Mouse (Mus musculus) frontal cortex, postnatal 25 days (tissue): ENCODE results near the gene Fads1.

Experiments
- DNase-seq, 2 experiments: peaks; one replicate each; pipeline ENCODE4 v3.0.0; 2022; ENCODE audit warnings: low spot score in 2 of 2

Gene Fads1

GRCm38 (mm10) chr19:10213796-10214471 is 31.2 kb downstream of the Fads1 start:
- no peak for DNase-seq

GRCm38 (mm10) chr19:10216101-10216500 is 33.4 kb downstream of the Fads1 start:
- DNase-seq = no peak

GRCm38 (mm10) chr19:10219108-10219507 is 36.4 kb downstream of the Fads1 start:
- DNase-seq = peak in 1 of 2 experiments; percentile 43

GRCm38 (mm10) chr19:10219593-10219992 is 36.9 kb downstream of the Fads1 start:
- no peak for DNase-seq

GRCm38 (mm10) chr19:10221585-10221984 is 38.9 kb downstream of the Fads1 start:
- DNase-seq = no peak

- DNase-seq = no peak
These were observed 40.0 kb downstream of the Fads1 start for GRCm38 (mm10) chr19:10222656-10223055.

- DNase-seq = no peak
These were observed 40.9 kb downstream of the Fads1 start for GRCm38 (mm10) chr19:10223561-10223960.

GRCm38 (mm10) chr19:10224637-10225453 is 42.2 kb downstream of the Fads1 start:
- no peak for DNase-seq

- DNase-seq = no peak
These were observed 43.1 kb downstream of the Fads1 start for GRCm38 (mm10) chr19:10225767-10226166.

- no peak for DNase-seq
These were observed 48.3 kb downstream of the Fads1 start for GRCm38 (mm10) chr19:10231016-10231415.

GRCm38 (mm10) chr19:10231871-10232270 is 49.2 kb downstream of the Fads1 start:
- DNase-seq = no peak

GRCm38 (mm10) chr19:10232327-10233017 is 49.8 kb downstream of the Fads1 start:
- no peak for DNase-seq

GRCm38 (mm10) chr19:10235784-10236565 is 53.3 kb downstream of the Fads1 start:
- DNase-seq = no peak

GRCm38 (mm10) chr19:10238477-10238876 is 55.8 kb downstream of the Fads1 start:
- DNase-seq = no peak

GRCm38 (mm10) chr19:10239419-10239818 is 56.7 kb downstream of the Fads1 start:
- no peak for DNase-seq

GRCm38 (mm10) chr19:10239975-10240653 is 57.4 kb downstream of the Fads1 start:
- no peak for DNase-seq

GRCm38 (mm10) chr19:10240654-10241305 is 58.1 kb downstream of the Fads1 start, which contains the start of gene Myrf:
TSS of gene Myrf (minus strand) at chr19:10240748.
- peak; percentile 38 to 40 for DNase-seq

GRCm38 (mm10) chr19:10242916-10243315 is 60.2 kb downstream of the Fads1 start:
- DNase-seq = no peak

- DNase-seq = peak; percentile 48 to 58
These were observed 61.5 kb downstream of the Fads1 start for GRCm38 (mm10) chr19:10244183-10244582.
